Mouse (Mus musculus) testis, postnatal 10 days (tissue): Measurements from ENCODE around the gene Ucp1.

Experiments used
- DNase-seq: peaks from one replicate; pipeline ENCODE4 v3.0.0; 2021; ENCODE audit warnings: low spot score

The Ucp1 gene

DNA sequence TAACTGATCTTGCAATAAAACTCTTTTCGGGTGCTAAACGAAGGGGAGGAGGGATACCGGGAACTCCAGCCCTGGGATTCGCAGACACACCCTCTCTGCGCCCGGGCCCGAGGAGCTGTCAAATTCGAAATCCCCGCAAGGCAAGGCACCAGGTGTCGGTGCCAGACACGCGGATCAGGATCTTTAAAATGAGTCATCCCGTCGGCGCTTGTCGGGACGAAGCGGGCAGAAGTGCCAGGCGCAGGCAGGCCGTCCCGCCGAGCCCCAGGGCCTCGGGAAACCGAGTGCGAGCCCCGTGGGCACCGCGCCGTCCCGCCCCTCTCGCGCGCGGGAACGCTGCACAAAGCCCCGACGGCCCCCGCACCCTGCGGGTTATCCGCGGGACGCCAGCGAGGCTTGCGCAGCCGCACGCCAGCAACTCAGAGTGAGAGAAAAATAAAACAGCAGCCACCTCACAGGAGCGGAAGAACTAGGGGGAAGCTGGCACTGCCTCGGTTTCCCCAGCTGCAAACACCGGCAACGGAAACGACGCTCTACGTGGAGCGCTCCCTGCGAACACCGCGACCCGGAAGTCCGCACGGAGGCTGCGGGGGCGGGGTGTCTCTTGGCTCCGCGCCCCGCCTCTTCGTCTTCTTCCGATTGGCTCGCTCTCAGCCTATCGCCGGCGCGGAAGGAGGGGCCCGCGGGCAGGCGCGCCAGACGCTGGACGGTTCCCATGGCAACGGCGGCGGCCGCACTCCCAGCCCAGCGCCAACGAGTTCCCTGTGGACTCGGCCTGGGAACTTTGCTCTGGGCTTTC lies 41.9 kb downstream of the Ucp1 start, which contains the start of gene Elmod2:
Elmod2 (minus strand) TSS at position 588 of the 799 bp plus-strand sequence.
- DNase-seq: peak; percentile 99

- no peak for DNase-seq
These were observed 42.7 kb downstream of the Ucp1 start for GRCm38 (mm10) chr8:83332864-83333263.

DNA sequence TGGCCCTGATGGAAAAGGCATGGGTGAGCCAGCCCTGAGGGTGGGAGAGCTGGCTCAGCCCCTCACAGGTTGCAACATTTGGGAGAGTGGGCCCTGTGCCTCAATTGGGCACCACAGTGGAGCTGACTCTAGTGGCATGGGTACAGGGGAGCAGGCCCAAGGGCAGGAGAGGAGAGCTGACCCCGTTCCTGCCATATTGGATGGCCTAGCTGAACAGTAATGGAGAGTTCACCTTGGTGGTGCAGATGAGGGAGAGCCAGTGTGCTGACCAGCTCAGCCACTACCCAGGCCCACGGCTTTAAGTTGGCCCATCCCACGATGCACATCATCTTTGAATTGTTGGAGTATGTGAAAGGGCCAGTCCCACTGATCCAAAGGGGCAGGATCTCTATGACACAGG lies 51.9 kb downstream of the Ucp1 start:
- no peak for DNase-seq

DNA sequence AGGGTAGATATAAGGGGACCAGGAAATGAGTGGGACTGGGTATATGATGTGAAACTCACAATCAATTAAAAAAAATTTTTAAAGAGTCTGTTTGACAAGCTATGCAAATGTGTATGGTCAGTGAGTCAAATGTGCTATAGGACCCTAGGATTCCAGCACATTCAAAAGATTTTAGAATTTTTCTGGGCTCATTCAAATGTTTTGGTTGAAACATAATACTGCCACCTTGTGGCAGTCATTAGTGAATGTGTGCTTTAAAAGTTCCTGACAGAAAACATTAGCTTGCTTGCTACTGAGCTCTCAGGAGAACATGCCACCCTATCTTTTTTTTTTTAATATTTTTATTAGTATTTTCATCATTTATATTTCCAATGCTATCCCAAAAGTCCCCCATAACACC lies 52.5 kb downstream of the Ucp1 start:
- no peak for DNase-seq
